Mouse (Mus musculus) cortical plate, adult 2 months (tissue): ENCODE results near the gene Vasp. TPM values are rescaled to one million over a fixed set of nuclear protein-coding genes. Genes with fewer than 3 reads are reported as not detected.

Experiments
- H3K27ac ChIP-seq: fragments of 200-500 bp; 2 replicates; pipeline ENCODE4 v1.5.1; 2012; ENCODE audit warnings: low read length, control low read depth, inconsistent platforms; ENCODE audit not compliant: insufficient read depth
- H3K4me1 ChIP-seq: fragments of 200-500 bp; 2 replicates; pipeline ENCODE4 v1.6.1; 2011; ENCODE audit warnings: low read length; ENCODE audit not compliant: control insufficient read depth, insufficient read depth
- H3K4me3 ChIP-seq: fragments of 200-500 bp; 2 replicates; pipeline ENCODE4 v1.5.1; 2011; ENCODE audit warnings: mild to moderate bottlenecking, low read length, control low read depth; ENCODE audit not compliant: insufficient read depth
- CTCF ChIP-seq: fragments of 200-500 bp; IDR thresholded peaks from 2 replicates; pipeline ENCODE4 v1.5.1; 2011; ENCODE audit warnings: mild to moderate bottlenecking, control low read depth, low read length; ENCODE audit not compliant: insufficient read depth; ENCODE audit errors: extremely low read depth
- POLR2A ChIP-seq: fragments of 200-500 bp; IDR thresholded peaks from 2 replicates; pipeline ENCODE4 v1.6.1; 2011; ENCODE audit warnings: mild to moderate bottlenecking, low read length, control low read depth; ENCODE audit not compliant: insufficient read depth; ENCODE audit errors: extremely low read depth
- polyA plus RNA-seq: library from polyadenylated mRNA; depleted of rRNA; stranded (reverse); fragments of >200 nt; gene quantifications from 2 replicates; pipeline ENCODE4 v1.2.3, GENCODE M21; 2012

Vasp gene
- polyA plus RNA-seq, 1 experiment: 16.5 TPM

GRCm38 (mm10) chr7:19309884-19310641 lies 38.4 kb upstream of the Vasp start, which contains the start of gene Fosb:
Gene Fosb (minus strand): TSS chr7:19310051.
- peak within 1 kb of the TSS; percentile 87 for H3K27ac ChIP-seq
- no peaks in the 10 kb centered on the region for H3K4me1 ChIP-seq
- peak within 1 kb of the TSS; percentile 47 for H3K4me3 ChIP-seq
- TF ChIP-seq CTCF (0 out of 2 replicates have a peak, but pooled peaks have one; percentile 2), POLR2A (peak; percentile 70; the same call in 1 of the 2 replicates)

- Histone ChIP-seq H3K27ac (no peak overlapping the region), H3K4me1 (no peaks in the 10 kb centered on the region), H3K4me3 (peak overlapping the region; percentile 47)
- TF ChIP-seq POLR2A (no peak), CTCF (no peak)
Measured at GRCm38 (mm10) chr7:19309278-19309883, 37.8 kb upstream of the Vasp start.

GRCm38 (mm10) chr7:19308454-19309277 lies 37.0 kb upstream of the Vasp start:
- no peaks in the 10 kb centered on the region for H3K4me1 ChIP-seq
- H3K27ac ChIP-seq: peak overlapping the region; percentile 62
- peak; percentile 50; the same call in 1 of the 2 replicates for TF ChIP-seq POLR2A
- no peak for TF ChIP-seq CTCF
- peak overlapping the region; percentile 47 for H3K4me3 ChIP-seq

GRCm38 (mm10) chr7:19307739-19308453 lies 36.3 kb upstream of the Vasp start:
- TF ChIP-seq CTCF (no peak), POLR2A (no peak)
- Histone ChIP-seq H3K27ac (peak overlapping the region; percentile 62), H3K4me3 (peak overlapping the region; percentile 47), H3K4me1 (no peaks in the 10 kb centered on the region)

- H3K27ac ChIP-seq: no peak overlapping the region
- TF ChIP-seq POLR2A (no peak), CTCF (no peak)
- H3K4me1 ChIP-seq: no peaks in the 10 kb centered on the region
- H3K4me3 ChIP-seq: peak overlapping the region; percentile 47
Measured at GRCm38 (mm10) chr7:19306819-19307738, 35.5 kb upstream of the Vasp start.

- Histone ChIP-seq H3K4me1 (no peaks in the 10 kb centered on the region; the same call in 1 of the 2 replicates), H3K27ac (no peak overlapping the region), H3K4me3 (no peak overlapping the region)
- TF ChIP-seq POLR2A: no peak
- TF ChIP-seq CTCF: no peak
Measured at GRCm38 (mm10) chr7:19305796-19306765, 34.5 kb upstream of the Vasp start.

- Histone ChIP-seq H3K4me1 (no peaks in the 10 kb centered on the region; the same call in 1 of the 2 replicates), H3K4me3 (no peak overlapping the region), H3K27ac (no peak overlapping the region)
- no peak for TF ChIP-seq POLR2A
- no peak for TF ChIP-seq CTCF
Measured at GRCm38 (mm10) chr7:19305413-19305735, 33.8 kb upstream of the Vasp start.
